Mouse (Mus musculus) MEL-GATA-1-ER (cell line): Measurements from ENCODE around the gene Rnpepl1.
A peak's percentile ranks its signal among the peaks of the same experiment; 100 is the strongest.

ENCODE experiments used
- DNase-seq: peaks from one replicate; pipeline ENCODE4 v3.0.0-alpha.2; 2012; ENCODE audit warnings: low read depth; ENCODE audit errors: extremely low read depth

Gene Rnpepl1

GRCm38 (mm10) chr1:92910239-92910885 is at the start of gene Rnpepl1:
Gene Rnpepl1 (plus strand): TSS chr1:92910783.
- DNase-seq, result peak; percentile 45

GRCm38 (mm10) chr1:92861503-92861902 is 49.1 kb upstream of the Rnpepl1 start:
- DNase-seq, result no peak

GRCm38 (mm10) chr1:92863268-92863667 is 47.3 kb upstream of the Rnpepl1 start:
- no peak for DNase-seq

GRCm38 (mm10) chr1:92866170-92866569 is 44.4 kb upstream of the Rnpepl1 start:
- DNase-seq, result no peak

- DNase-seq, result no peak
Observed at GRCm38 (mm10) chr1:92869985-92870384, 40.6 kb upstream of the Rnpepl1 start.

GRCm38 (mm10) chr1:92872666-92873065 is 37.9 kb upstream of the Rnpepl1 start:
- DNase-seq, result no peak

GRCm38 (mm10) chr1:92874011-92874410 is 36.6 kb upstream of the Rnpepl1 start:
- no peak for DNase-seq

- DNase-seq, result no peak
Observed at GRCm38 (mm10) chr1:92875360-92876111, 35.0 kb upstream of the Rnpepl1 start.

- no peak for DNase-seq
Observed at GRCm38 (mm10) chr1:92877431-92877978, 33.1 kb upstream of the Rnpepl1 start.

GRCm38 (mm10) chr1:92878066-92878741 is 32.4 kb upstream of the Rnpepl1 start:
- no peak for DNase-seq

GRCm38 (mm10) chr1:92879266-92879665 is 31.3 kb upstream of the Rnpepl1 start:
- no peak for DNase-seq

GRCm38 (mm10) chr1:92880101-92880500 is 30.5 kb upstream of the Rnpepl1 start:
- no peak for DNase-seq

GRCm38 (mm10) chr1:92881982-92882381 is 28.6 kb upstream of the Rnpepl1 start:
- no peak for DNase-seq

- no peak for DNase-seq
Observed at GRCm38 (mm10) chr1:92888901-92889655, 21.5 kb upstream of the Rnpepl1 start.

GRCm38 (mm10) chr1:92892791-92893190 is 17.8 kb upstream of the Rnpepl1 start:
- DNase-seq, result no peak

- no peak for DNase-seq
Observed at GRCm38 (mm10) chr1:92893896-92894295, 16.7 kb upstream of the Rnpepl1 start.

- DNase-seq, result peak; percentile 67
Observed at GRCm38 (mm10) chr1:92895089-92895488, 15.5 kb upstream of the Rnpepl1 start.

GRCm38 (mm10) chr1:92902786-92903185 is 7.8 kb upstream of the Rnpepl1 start, which contains the start of gene Ankmy1:
Gene Ankmy1 (minus strand): TSS chr1:92902906.
- no peak for DNase-seq

GRCm38 (mm10) chr1:92903627-92904026 is 7.0 kb upstream of the Rnpepl1 start:
- no peak for DNase-seq

GRCm38 (mm10) chr1:92905703-92906310 is 4.8 kb upstream of the Rnpepl1 start:
- no peak for DNase-seq
